Mouse (Mus musculus): ENCODE measurements around the gene Syn3.

DNA sequence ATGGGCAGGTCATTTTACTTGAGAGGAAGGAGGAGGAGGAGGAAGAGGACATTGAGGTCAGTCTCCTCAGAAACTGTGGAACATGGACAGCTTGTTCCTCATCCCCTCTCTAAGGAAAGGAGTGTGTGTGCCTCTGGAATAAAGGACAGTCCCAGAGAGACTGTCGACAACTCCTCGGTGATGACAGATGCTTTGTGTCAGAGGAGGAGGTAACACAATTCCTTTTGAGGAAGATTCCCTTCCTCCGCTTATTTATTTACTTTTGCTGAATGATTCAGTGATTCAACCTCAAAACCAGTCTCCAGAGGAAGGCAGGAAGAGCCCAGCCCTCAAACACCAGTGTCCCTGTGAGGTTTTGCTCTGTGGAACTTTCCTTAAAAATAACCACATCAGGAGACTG, 228.4 kb downstream of the Syn3 start:
- no peak for TF ChIP-seq GATA1 (IDR thresholded peaks at IDR 0.05; ENCODE audit: borderline replicate concordance, low read length)
- no peak for TF ChIP-seq FLI1 (IDR thresholded peaks at IDR 0.05; ENCODE audit: low read length)
